Mouse (Mus musculus) cortical plate, adult 2 months (tissue): ENCODE results near the gene Ppp1cc.
A peak's percentile ranks its signal among the peaks of the same experiment; 100 is the strongest.

Experiments used
- CTCF ChIP-seq: fragments of 200-500 bp; IDR thresholded peaks from 2 replicates; pipeline ENCODE4 v1.5.1; 2011; ENCODE audit warnings: mild to moderate bottlenecking, control low read depth, low read length; ENCODE audit not compliant: insufficient read depth; ENCODE audit errors: extremely low read depth
- POLR2A ChIP-seq: fragments of 200-500 bp; IDR thresholded peaks from 2 replicates; pipeline ENCODE4 v1.6.1; 2011; ENCODE audit warnings: mild to moderate bottlenecking, low read length, control low read depth; ENCODE audit not compliant: insufficient read depth; ENCODE audit errors: extremely low read depth

DNA sequence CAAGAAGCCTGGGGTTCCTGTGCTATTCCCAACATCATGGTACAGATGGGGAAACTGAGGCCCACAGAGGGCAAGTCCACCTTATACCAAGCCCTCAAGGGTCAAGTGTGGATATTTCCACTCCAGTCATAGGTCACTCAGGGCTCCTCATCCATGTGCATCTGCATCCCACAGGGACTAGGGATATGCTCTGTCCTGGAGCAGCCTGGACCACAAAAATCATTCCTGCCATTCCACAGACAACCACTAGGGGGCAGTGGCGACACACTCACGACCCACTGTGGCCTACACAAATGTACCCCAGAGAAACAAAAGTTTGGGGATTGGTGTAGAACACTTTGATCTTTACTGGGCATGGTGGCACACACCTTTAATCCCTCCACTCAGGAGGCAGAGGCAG is 43.9 kb upstream of the Ppp1cc start:
- TF ChIP-seq POLR2A (no peak), CTCF (peak; percentile 97)
